Mouse (Mus musculus) heart, embryonic 14.5 days (tissue): ENCODE measurements around the gene Golga7b. TPM values are rescaled to one million over a fixed set of nuclear protein-coding genes. Genes with fewer than 3 reads are reported as not detected.

ENCODE experiments used
- ATAC-seq: fragments of 200-750 bp; cut with Nextera tagmentation; 2 replicates; pipeline ENCODE4 v1.8.0; 2017; ENCODE audit warnings: low read depth, moderate TSS enrichment; ENCODE audit not compliant: insufficient number of reproducible peaks, insufficient read depth, low FRiP score
- H3K27ac ChIP-seq, 2 experiments: fragments of 200-500 bp in 1 of 2; fragments of 300-500 bp in 1 of 2; sonication (generic) in 1 of 2; replicated peaks in 1 of 2; 2 replicates each; pipeline ENCODE4 v1.5.1; 2012 to 2014; ENCODE audit warnings: low read depth in 2 of 2, low read length in 2 of 2, control low read depth in 1 of 2, mild to moderate bottlenecking in 1 of 2, mixed read lengths in 1 of 2; ENCODE audit not compliant: control insufficient read depth in 1 of 2, insufficient read depth in 1 of 2
- H3K27me3 ChIP-seq: fragments of 300-500 bp; sonication (generic); 2 replicates; pipeline ENCODE4 v1.6.1; 2014; ENCODE audit warnings: mild to moderate bottlenecking, low read length, control low read depth; ENCODE audit not compliant: control insufficient read depth, insufficient read depth
- H3K36me3 ChIP-seq: fragments of 300-500 bp; sonication (generic); 2 replicates; pipeline ENCODE4 v1.6.1; 2014; ENCODE audit warnings: mild to moderate bottlenecking, control low read depth, low read length, mixed read lengths; ENCODE audit not compliant: control insufficient read depth, insufficient read depth
- H3K4me1 ChIP-seq, 2 experiments: fragments of 200-500 bp in 1 of 2; fragments of 300-500 bp in 1 of 2; sonication (generic) in 1 of 2; 2 replicates each; pipeline ENCODE4 v1.6.1; 2012 to 2014; ENCODE audit warnings: low read length in 2 of 2, control low read depth in 1 of 2, mixed read lengths in 1 of 2; ENCODE audit not compliant: control insufficient read depth in 2 of 2, insufficient read depth in 2 of 2
- H3K4me2 ChIP-seq: fragments of 300-500 bp; sonication (generic); 2 replicates; pipeline ENCODE4 v1.6.1; 2014; ENCODE audit warnings: mild to moderate bottlenecking, low read length
- H3K4me3 ChIP-seq, 2 experiments: fragments of 200-500 bp in 1 of 2; fragments of 300-500 bp in 1 of 2; sonication (generic) in 1 of 2; 2 replicates each; pipeline ENCODE4 v1.5.1; 2012 to 2014; ENCODE audit warnings: low read length in 2 of 2, mild to moderate bottlenecking in 2 of 2, control low read depth in 1 of 2, low read depth in 1 of 2, moderate library complexity in 1 of 2; ENCODE audit not compliant: control insufficient read depth in 1 of 2, insufficient read depth in 1 of 2
- H3K9ac ChIP-seq: fragments of 300-500 bp; sonication (generic); 2 replicates; pipeline ENCODE4 v1.6.1; 2014; ENCODE audit warnings: mild to moderate bottlenecking, low read length
- H3K9me3 ChIP-seq: fragments of 300-500 bp; sonication (generic); 2 replicates; pipeline ENCODE4 v1.6.1; 2016; ENCODE audit warnings: low read length, control low read depth; ENCODE audit not compliant: control insufficient read depth
- WGBS: fragments of 180-500 bp; shearing (Covaris S2); extraction: QIAGEN DNeasy Blood & Tissue Kit; methylation state at CpG from one replicate; pipeline ENCODE4 v1.1.7; 2014; 5-methylcytosine and 5-hydroxymethylcytosine counted together
- polyA plus RNA-seq: library from polyadenylated mRNA; unstranded; fragments of >200 nt; fragmentation: Nextera tagmentation; extraction: Ambion mirVana; gene quantifications from 2 replicates; pipeline ENCODE4 v1.2.1, GENCODE M21; 2014

The Golga7b gene
- polyA plus RNA-seq, 1 experiment from 2014 or later, result 0.11 TPM

DNA sequence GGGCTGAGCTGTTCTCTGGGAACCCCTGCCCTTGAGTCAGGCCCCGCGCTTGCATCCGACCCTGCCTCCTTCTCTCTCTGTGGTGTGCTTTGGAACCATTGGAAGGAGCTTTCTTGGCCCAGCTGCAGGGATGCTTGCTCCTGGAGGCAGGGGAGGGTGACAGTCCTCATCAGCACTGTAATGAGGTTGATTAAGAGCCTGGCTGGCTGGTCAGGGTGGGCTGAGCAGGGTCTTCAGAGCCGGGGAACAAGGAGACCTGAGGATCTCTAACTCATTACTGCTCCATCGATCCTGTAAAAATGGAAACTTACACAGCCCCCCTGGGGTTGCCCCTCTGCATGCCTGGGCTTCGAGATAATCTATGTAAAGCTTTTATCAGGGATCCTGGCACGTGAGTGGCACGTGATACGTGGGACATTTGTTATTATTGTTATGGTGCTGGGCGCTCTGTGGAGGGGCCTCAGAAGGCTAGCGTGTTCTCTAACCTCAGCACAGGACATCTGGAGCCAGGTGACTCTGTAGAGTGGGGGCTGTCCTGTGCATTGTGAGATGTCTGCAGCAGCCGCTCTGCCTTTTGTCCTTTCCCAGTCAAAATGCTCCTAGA lies 55.9 kb downstream of the Golga7b start:
- Histone ChIP-seq H3K9ac (no peak overlapping the region), H3K27ac (no peak overlapping the region), H3K4me1 (peaks cover 4 to 6% of the 10 kb centered on the region in 2 experiments; a peak in 3 of 4 replicates), H3K4me2 (no peak overlapping the region), H3K27me3 (peaks cover 15% of the 10 kb centered on the region), H3K36me3 (no peaks in the 10 kb centered on the region), H3K4me3 (no peak overlapping the region), H3K9me3 (no peaks in the 10 kb centered on the region)
- 49% methylated on average over 12 of the region's 12 CpGs for WGBS
- ATAC-seq, result no peak

DNA sequence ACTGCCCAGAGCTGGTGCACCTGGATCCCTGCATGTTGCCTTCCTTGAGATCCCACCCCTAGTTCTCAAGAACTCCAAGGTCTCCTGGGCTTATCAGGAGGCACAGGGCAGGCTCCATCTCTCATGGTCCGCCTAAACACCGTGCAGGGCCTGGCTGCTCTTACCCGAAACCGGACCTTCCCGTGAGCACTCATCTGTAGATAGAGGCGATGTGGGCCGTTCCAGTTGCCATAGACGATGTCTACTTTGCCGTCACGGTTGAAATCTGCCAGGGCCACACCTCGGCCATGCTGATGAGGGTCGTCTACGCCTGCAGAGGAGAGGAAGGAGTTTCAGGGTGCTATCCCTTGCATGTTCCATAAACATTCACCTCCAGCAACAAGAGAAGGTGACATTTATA lies 57.1 kb downstream of the Golga7b start:
- no peak for ATAC-seq
- no peak overlapping the region for H3K9ac ChIP-seq
- no peaks in the 10 kb centered on the region for H3K36me3 ChIP-seq
- H3K4me3 ChIP-seq, result no peak overlapping the region
- H3K27ac ChIP-seq, result no peak overlapping the region
- no peak overlapping the region for H3K4me2 ChIP-seq
- 78% methylated on average over 13 of the region's 13 CpGs for WGBS
- peaks cover 4 to 6% of the 10 kb centered on the region in 2 experiments; a peak in 3 of 4 replicates for H3K4me1 ChIP-seq
- H3K27me3 ChIP-seq, result peaks cover 13% of the 10 kb centered on the region
- H3K9me3 ChIP-seq, result no peaks in the 10 kb centered on the region

DNA sequence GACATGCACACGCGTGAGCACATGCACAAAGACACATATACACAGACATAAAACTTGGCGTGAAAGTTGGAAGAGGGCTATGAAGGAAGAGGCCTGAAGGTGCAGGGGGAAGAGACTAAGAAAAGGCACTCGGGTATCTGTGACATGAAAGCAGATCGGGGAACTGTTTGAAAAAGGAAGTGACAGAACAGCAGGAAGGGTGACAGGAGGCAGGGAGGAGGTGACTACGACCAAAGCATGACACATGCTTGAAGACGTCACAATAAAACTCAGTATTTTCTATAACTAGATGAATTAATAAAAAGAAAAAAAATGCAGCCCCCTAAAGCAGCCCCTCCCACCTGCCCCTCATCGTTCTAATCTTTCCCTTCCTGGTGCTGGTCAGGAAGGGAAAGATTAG lies 58.4 kb downstream of the Golga7b start:
- H3K9me3 ChIP-seq, result no peaks in the 10 kb centered on the region
- H3K4me2 ChIP-seq, result no peak overlapping the region
- no peak overlapping the region for H3K9ac ChIP-seq
- no peak for ATAC-seq
- H3K27me3 ChIP-seq, result peaks cover 13% of the 10 kb centered on the region
- no peaks in the 10 kb centered on the region for H3K36me3 ChIP-seq
- no peak overlapping the region for H3K27ac ChIP-seq
- H3K4me3 ChIP-seq, result no peak overlapping the region
- 48% methylated on average over 8 of the region's 8 CpGs for WGBS
- peaks cover 4 to 6% of the 10 kb centered on the region in 2 experiments; a peak in 3 of 4 replicates for H3K4me1 ChIP-seq

DNA sequence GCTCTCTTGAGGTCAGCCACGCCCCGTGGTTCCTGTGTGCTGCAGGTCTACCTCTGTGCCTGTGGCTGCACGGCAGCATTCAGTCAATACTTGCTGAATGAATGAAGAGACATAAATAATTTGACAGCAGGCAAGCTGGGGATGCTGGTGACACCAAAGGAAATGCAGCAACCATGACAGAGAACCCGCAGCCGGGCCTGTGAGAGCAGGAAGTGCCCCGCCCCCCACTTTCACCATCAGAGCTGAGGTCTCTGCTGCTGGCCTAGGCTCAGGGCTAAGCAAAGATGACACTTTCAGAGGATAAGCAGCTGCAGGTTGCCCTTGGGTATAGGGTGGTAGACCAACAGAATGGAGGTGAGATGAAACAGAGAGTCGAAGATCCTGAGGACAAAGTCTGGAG lies 58.8 kb downstream of the Golga7b start:
- H3K36me3 ChIP-seq, result no peaks in the 10 kb centered on the region
- WGBS, result 39% methylated on average over 7 of the region's 7 CpGs
- H3K4me2 ChIP-seq, result no peak overlapping the region
- H3K4me1 ChIP-seq, result peaks cover 4 to 6% of the 10 kb centered on the region in 2 experiments; a peak in 3 of 4 replicates
- ATAC-seq, result no peak
- H3K4me3 ChIP-seq, result no peak overlapping the region
- no peak overlapping the region for H3K27ac ChIP-seq
- H3K27me3 ChIP-seq, result peaks cover 13% of the 10 kb centered on the region
- H3K9me3 ChIP-seq, result no peaks in the 10 kb centered on the region
- H3K9ac ChIP-seq, result no peak overlapping the region

DNA sequence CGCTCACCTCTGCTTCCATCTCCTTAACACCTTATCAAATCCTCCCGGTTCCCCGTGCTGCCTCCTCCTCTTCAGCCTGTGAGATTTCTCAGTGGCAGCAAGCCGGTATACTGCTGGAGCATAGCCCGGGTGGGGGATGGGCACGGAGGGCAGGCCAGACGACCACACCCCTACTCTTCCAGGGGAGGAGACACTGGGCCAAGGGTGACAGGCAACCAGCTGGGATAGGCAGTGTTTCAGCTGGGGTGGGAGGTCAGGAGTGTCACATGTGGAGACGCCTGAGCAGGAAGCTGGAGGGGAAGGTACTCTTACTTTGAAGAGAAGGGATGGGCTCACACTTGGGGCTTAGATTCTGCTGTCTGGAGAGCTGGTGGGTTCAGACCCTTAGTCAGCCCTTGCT lies 59.6 kb downstream of the Golga7b start:
- Histone ChIP-seq H3K9ac (no peak overlapping the region), H3K4me2 (no peak overlapping the region), H3K4me1 (peaks cover 4 to 6% of the 10 kb centered on the region in 2 experiments; a peak in 3 of 4 replicates), H3K4me3 (no peak overlapping the region), H3K9me3 (no peaks in the 10 kb centered on the region), H3K27me3 (peaks cover 16% of the 10 kb centered on the region), H3K36me3 (no peaks in the 10 kb centered on the region), H3K27ac (no peak overlapping the region)
- ATAC-seq, result no peak
- WGBS, result 4% methylated on average over 8 of the region's 8 CpGs

DNA sequence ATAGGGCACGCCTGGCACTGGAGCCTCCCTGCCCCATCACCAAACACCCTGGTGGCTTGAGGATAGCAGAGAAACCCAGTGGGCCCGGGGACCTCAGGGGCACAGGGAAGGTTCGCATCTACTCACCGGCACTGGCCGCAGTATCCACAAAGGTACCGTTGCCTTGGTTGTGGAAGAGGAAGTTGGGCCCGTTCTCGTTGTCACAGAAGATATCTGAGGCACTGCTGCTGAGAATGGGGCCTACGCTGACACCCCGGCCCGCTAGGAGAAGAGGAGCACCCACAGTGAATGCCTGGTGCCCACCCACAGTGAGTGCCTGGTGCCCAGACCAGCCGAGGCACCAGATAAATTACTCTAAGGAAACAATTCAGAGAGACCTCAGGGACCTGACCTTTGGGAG lies 61.6 kb downstream of the Golga7b start:
- H3K4me3 ChIP-seq, result no peak overlapping the region
- H3K27ac ChIP-seq, result no peak overlapping the region
- peaks cover 20% of the 10 kb centered on the region for H3K27me3 ChIP-seq
- no peak for ATAC-seq
- no peak overlapping the region for H3K9ac ChIP-seq
- no peaks in the 10 kb centered on the region for H3K36me3 ChIP-seq
- WGBS, result 83% methylated on average over 12 of the region's 12 CpGs
- peaks cover 4 to 6% of the 10 kb centered on the region in 2 experiments; a peak in 3 of 4 replicates for H3K4me1 ChIP-seq
- no peaks in the 10 kb centered on the region for H3K9me3 ChIP-seq
- H3K4me2 ChIP-seq, result no peak overlapping the region

DNA sequence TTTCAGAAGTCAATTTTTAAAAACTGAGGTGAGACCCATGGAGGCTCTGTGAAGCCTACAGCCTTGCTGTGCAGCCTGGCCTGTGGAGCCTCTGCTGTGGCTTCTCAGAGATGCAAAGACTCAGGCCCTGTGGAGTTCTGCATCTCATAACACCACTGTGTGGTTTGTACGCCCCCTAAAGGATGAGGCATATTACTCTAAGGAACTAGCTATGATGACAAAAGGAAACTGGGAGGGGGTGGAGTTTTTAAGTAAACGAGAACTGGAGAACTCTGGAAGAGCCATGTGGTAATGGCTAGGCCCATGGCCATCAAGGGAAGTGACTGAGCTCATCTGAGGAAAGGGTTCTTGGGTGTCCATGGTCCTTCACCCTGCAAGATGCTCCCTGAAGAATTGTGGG lies 64.0 kb downstream of the Golga7b start:
- WGBS, result 24% methylated on average over 2 of the region's 2 CpGs
- ATAC-seq, result no peak

DNA sequence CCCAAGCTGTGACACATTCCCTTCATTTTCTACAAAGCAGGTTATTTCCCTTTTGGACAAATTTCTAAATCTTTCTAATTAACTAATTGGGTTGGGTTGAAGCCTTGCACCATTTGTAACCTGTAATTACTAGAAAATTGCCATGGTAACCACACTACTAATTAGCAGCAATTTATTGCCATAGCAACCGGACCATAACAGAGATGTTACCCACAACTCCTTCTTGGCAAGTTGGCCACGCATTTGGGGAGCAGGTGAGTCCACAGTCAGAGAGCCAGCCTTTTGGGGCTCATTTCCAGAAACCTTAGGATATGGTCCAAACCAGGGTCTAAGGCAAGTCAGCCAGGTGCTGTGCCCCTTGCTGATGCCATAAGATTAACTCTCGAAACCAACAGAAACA lies 64.8 kb downstream of the Golga7b start:
- 80% methylated on average over 3 of the region's 3 CpGs for WGBS
- Histone ChIP-seq H3K4me3 (no peak overlapping the region), H3K4me1 (0 out of 4 replicates have a peak, but pooled peaks cover 0 to 2% of the 10 kb centered on the region in 2 experiments), H3K27ac (no peak overlapping the region), H3K9ac (no peak overlapping the region), H3K27me3 (peaks cover 20% of the 10 kb centered on the region), H3K9me3 (no peaks in the 10 kb centered on the region), H3K4me2 (no peak overlapping the region), H3K36me3 (no peaks in the 10 kb centered on the region)
- no peak for ATAC-seq

More for the DNA sequence above, 64.0 kb downstream of the Golga7b start:
- Histone ChIP-seq H3K9me3 (no peaks in the 10 kb centered on the region), H3K4me1 (peaks cover 4 to 8% of the 10 kb centered on the region in 2 experiments; a peak in 3 of 4 replicates), H3K36me3 (no peaks in the 10 kb centered on the region), H3K4me3 (no peak overlapping the region), H3K27me3 (peaks cover 17% of the 10 kb centered on the region), H3K4me2 (no peak overlapping the region), H3K9ac (no peak overlapping the region), H3K27ac (no peak overlapping the region)
